Mouse (Mus musculus): ENCODE measurements at regions not wholly inside any gene's neighbourhood (a gene's known extent, or its start where the extent isn't known, plus 50 kb on each side); places are given as distances from the start of the nearest gene placed in this dataset.

- H3K4me3 ChIP-seq (ENCODE audit: insufficient read depth in 1 of 2, low read depth in 1 of 2, low read length in 2 of 2, poor library complexity in 1 of 2, severe bottlenecking in 1 of 2): no peak overlapping the region
- DNase-seq (ENCODE audit: low read depth, low spot score): no peak
- no peaks in the 10 kb centered on the region for H3K4me1 ChIP-seq (ENCODE audit: control insufficient read depth in 2 of 2, insufficient read depth in 2 of 2, low read length in 2 of 2, poor library complexity in 1 of 2)
- no peak overlapping the region for H3K27ac ChIP-seq (ENCODE audit: insufficient read depth, low read depth, low read length, poor library complexity, severe bottlenecking)
- no peaks in the 10 kb centered on the region for H3K9me3 ChIP-seq (ENCODE audit: control insufficient read depth, insufficient read depth, low read depth, low read length)
- in situ Hi-C loops (cut with MboI; ENCODE audit: low sequenced_read_pairs in 2 of 2, unreplicated experiment in 2 of 2): no loop called here
- H3K36me3 ChIP-seq (ENCODE audit: control insufficient read depth, insufficient read depth, low read length, poor library complexity, severe bottlenecking): no peaks in the 10 kb centered on the region
- H3K9ac ChIP-seq (ENCODE audit: insufficient read depth, low read depth, low read length, poor library complexity, severe bottlenecking): no peak overlapping the region
- no peak for TF ChIP-seq MAFK (IDR thresholded peaks at IDR 0.05; ENCODE audit: insufficient read depth, low read depth, low read length)
- TF ChIP-seq CHD2 (IDR thresholded peaks at IDR 0.05; ENCODE audit: low read depth, low read length): no peak
- TF ChIP-seq ZNF384 (IDR thresholded peaks at IDR 0.05; ENCODE audit: low read depth, low read length): no peak
- TF ChIP-seq ZC3H11A (IDR thresholded peaks at IDR 0.05; ENCODE audit: borderline replicate concordance, low read depth, low read length): no peak
- TF ChIP-seq HCFC1 (IDR thresholded peaks at IDR 0.05; ENCODE audit: borderline replicate concordance, insufficient read depth, low read length): no peak
These were observed 774.9 kb upstream of the Impad1 start for GRCm38 (mm10) chr4:5568076-5568475.

GRCm38 (mm10) chr4:5560001-5560657 is 767.0 kb upstream of the Impad1 start:
- in situ Hi-C loops (cut with MboI; ENCODE audit: low sequenced_read_pairs in 2 of 2, unreplicated experiment in 2 of 2): no loop called here
- Histone ChIP-seq H3K9me3 (ENCODE audit: control insufficient read depth, insufficient read depth, low read depth, low read length) (no peaks in the 10 kb centered on the region), H3K36me3 (ENCODE audit: control insufficient read depth, insufficient read depth, low read length, poor library complexity, severe bottlenecking) (no peaks in the 10 kb centered on the region), H3K4me1 (ENCODE audit: control insufficient read depth in 2 of 2, insufficient read depth in 2 of 2, low read length in 2 of 2, poor library complexity in 1 of 2) (no peaks in the 10 kb centered on the region), H3K27ac (ENCODE audit: insufficient read depth, low read depth, low read length, poor library complexity, severe bottlenecking) (no peak overlapping the region), H3K4me3 (ENCODE audit: insufficient read depth in 1 of 2, low read depth in 1 of 2, low read length in 2 of 2, poor library complexity in 1 of 2, severe bottlenecking in 1 of 2) (no peak overlapping the region), H3K9ac (ENCODE audit: insufficient read depth, low read depth, low read length, poor library complexity, severe bottlenecking) (no peak overlapping the region)
- DNase-seq (ENCODE audit: low read depth, low spot score): no peak
- TF ChIP-seq HCFC1 (IDR thresholded peaks at IDR 0.05; ENCODE audit: borderline replicate concordance, insufficient read depth, low read length): no peak
- no peak for TF ChIP-seq ZC3H11A (IDR thresholded peaks at IDR 0.05; ENCODE audit: borderline replicate concordance, low read depth, low read length)
- no peak for TF ChIP-seq CHD2 (IDR thresholded peaks at IDR 0.05; ENCODE audit: low read depth, low read length)
- no peak for TF ChIP-seq ZNF384 (IDR thresholded peaks at IDR 0.05; ENCODE audit: low read depth, low read length)
- TF ChIP-seq MAFK (IDR thresholded peaks at IDR 0.05; ENCODE audit: insufficient read depth, low read depth, low read length): no peak

GRCm38 (mm10) chr4:5540155-5540554 is 747.0 kb upstream of the Impad1 start:
- no peaks in the 10 kb centered on the region for H3K36me3 ChIP-seq (ENCODE audit: control insufficient read depth, insufficient read depth, low read length, poor library complexity, severe bottlenecking)
- no peak for DNase-seq (ENCODE audit: low read depth, low spot score)
- H3K4me1 ChIP-seq (ENCODE audit: control insufficient read depth in 2 of 2, insufficient read depth in 2 of 2, low read length in 2 of 2, poor library complexity in 1 of 2): no peaks in the 10 kb centered on the region
- 0 out of 2 replicates have a peak, but pooled peaks cover 2% of the 10 kb centered on the region for H3K9me3 ChIP-seq (ENCODE audit: control insufficient read depth, insufficient read depth, low read depth, low read length)
- no peak overlapping the region for H3K9ac ChIP-seq (ENCODE audit: insufficient read depth, low read depth, low read length, poor library complexity, severe bottlenecking)
- H3K27ac ChIP-seq (ENCODE audit: insufficient read depth, low read depth, low read length, poor library complexity, severe bottlenecking): no peak overlapping the region
- H3K4me3 ChIP-seq (ENCODE audit: insufficient read depth in 1 of 2, low read depth in 1 of 2, low read length in 2 of 2, poor library complexity in 1 of 2, severe bottlenecking in 1 of 2): no peak overlapping the region
- in situ Hi-C loops (cut with MboI; ENCODE audit: low sequenced_read_pairs in 2 of 2, unreplicated experiment in 2 of 2): no loop called here
- TF ChIP-seq CHD2 (IDR thresholded peaks at IDR 0.05; ENCODE audit: low read depth, low read length) (no peak), ZC3H11A (IDR thresholded peaks at IDR 0.05; ENCODE audit: borderline replicate concordance, low read depth, low read length) (no peak), HCFC1 (IDR thresholded peaks at IDR 0.05; ENCODE audit: borderline replicate concordance, insufficient read depth, low read length) (no peak), ZNF384 (IDR thresholded peaks at IDR 0.05; ENCODE audit: low read depth, low read length) (no peak), MAFK (IDR thresholded peaks at IDR 0.05; ENCODE audit: insufficient read depth, low read depth, low read length) (no peak)

- in situ Hi-C loops (cut with MboI; ENCODE audit: low sequenced_read_pairs in 2 of 2, unreplicated experiment in 2 of 2): no loop called here
- H3K9me3 ChIP-seq (ENCODE audit: control insufficient read depth, insufficient read depth, low read depth, low read length): no peaks in the 10 kb centered on the region
- no peak for TF ChIP-seq CHD2 (IDR thresholded peaks at IDR 0.05; ENCODE audit: low read depth, low read length)
- TF ChIP-seq HCFC1 (IDR thresholded peaks at IDR 0.05; ENCODE audit: borderline replicate concordance, insufficient read depth, low read length): no peak
- no peak for TF ChIP-seq ZNF384 (IDR thresholded peaks at IDR 0.05; ENCODE audit: low read depth, low read length)
- no peak for TF ChIP-seq MAFK (IDR thresholded peaks at IDR 0.05; ENCODE audit: insufficient read depth, low read depth, low read length)
- TF ChIP-seq ZC3H11A (IDR thresholded peaks at IDR 0.05; ENCODE audit: borderline replicate concordance, low read depth, low read length): no peak
- H3K9ac ChIP-seq (ENCODE audit: insufficient read depth, low read depth, low read length, poor library complexity, severe bottlenecking): no peak overlapping the region
- H3K4me3 ChIP-seq (ENCODE audit: insufficient read depth in 1 of 2, low read depth in 1 of 2, low read length in 2 of 2, poor library complexity in 1 of 2, severe bottlenecking in 1 of 2): no peak overlapping the region
- H3K4me1 ChIP-seq (ENCODE audit: control insufficient read depth in 2 of 2, insufficient read depth in 2 of 2, low read length in 2 of 2, poor library complexity in 1 of 2): peaks cover 1 to 8% of the 10 kb centered on the region in 2 experiments; a peak in 2 of 4 replicates
- DNase-seq (ENCODE audit: low read depth, low spot score): no peak
- no peak overlapping the region for H3K27ac ChIP-seq (ENCODE audit: insufficient read depth, low read depth, low read length, poor library complexity, severe bottlenecking)
- no peaks in the 10 kb centered on the region for H3K36me3 ChIP-seq (ENCODE audit: control insufficient read depth, insufficient read depth, low read length, poor library complexity, severe bottlenecking)
These were observed 737.3 kb upstream of the Impad1 start for GRCm38 (mm10) chr4:5530416-5530815.
